9 mouse cellular contexts compared by ENCODE assay signal in the genomic region with DNA sequence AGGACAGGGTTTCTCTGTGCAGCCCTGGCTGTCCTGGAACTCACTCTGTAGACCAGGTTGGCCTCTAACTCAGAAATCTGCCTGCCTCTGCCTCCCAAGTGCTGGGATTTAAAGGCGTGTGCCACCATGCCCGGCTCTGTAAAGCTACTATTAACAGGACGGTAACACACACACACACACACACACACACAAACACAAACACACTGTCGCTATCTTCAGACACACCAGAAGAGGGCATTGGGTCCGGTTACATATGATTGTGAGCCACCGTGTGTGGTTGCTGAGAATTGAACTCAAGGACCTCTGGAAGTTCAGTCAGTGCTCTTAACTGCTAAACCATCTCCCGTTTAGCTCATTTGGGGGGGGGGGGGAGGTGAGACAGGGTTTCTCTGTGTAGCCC. TPM values are rescaled to one million over a fixed set of nuclear protein-coding genes. Genes with fewer than 3 reads are reported as not detected.
DNase-seq lines count a peak whose midpoint lies in the region; ATAC-seq and TF ChIP-seq lines count a peak whose summit lies in the region.
"Not testable (repeated sequence)": the region's sequence is repeated elsewhere in the genome, so short reads cannot be mapped to it uniquely, and the experiment has no call there.
"Had no signal": no experiment of that assay in that cellular context is flagged by ENCODE, and none has a peak within 500 bp of the region (broad histone marks: within the 10 kb centered on the region; RNA-seq: fewer than 3 reads in every experiment).

No protein-coding gene starts in this region.

- H3K27ac ChIP-seq in embryonic facial prominence, embryonic 11.5 days (replicated peaks; ENCODE audit: low read depth, low read length); forebrain, embryonic 16.5 days (ENCODE audit: low read length); limb, embryonic 14.5 days (replicated peaks; ENCODE audit: low read depth, low read length); lung, postnatal 0 days (ENCODE audit: low read length); neural tube, embryonic 12.5 days: not testable (repeated sequence)
- H3K27ac ChIP-seq in hindbrain, embryonic 10.5 days = peak overlapping the region; percentile 50; the same call in 1 of the 2 replicates
- 0 out of 2 replicates have a peak overlapping the region, but pooled peaks have one; percentile 5 for H3K27ac ChIP-seq in intestine, postnatal 0 days (ENCODE audit: low read depth, low read length)

- H3K4me3 ChIP-seq in E14TG2a.4 (replicated peaks; ENCODE audit: low read length) = peak overlapping the region; percentile 92
- peak overlapping the region; percentile 56; the same call in 1 of the 2 replicates for H3K4me3 ChIP-seq in embryonic facial prominence, embryonic 11.5 days (ENCODE audit: low read depth, low read length)
- H3K4me3 ChIP-seq in forebrain, embryonic 16.5 days (replicated peaks; ENCODE audit: low read length) = peak overlapping the region; percentile 76
- H3K4me3 ChIP-seq in hindbrain, embryonic 10.5 days = peak overlapping the region; percentile 59
- peak overlapping the region; percentile 58 for H3K4me3 ChIP-seq in intestine, postnatal 0 days (ENCODE audit: low read depth, low read length)
- peak overlapping the region; percentile 50 for H3K4me3 ChIP-seq in limb, embryonic 14.5 days (replicated peaks; ENCODE audit: low read length)
- H3K4me3 ChIP-seq in lung, postnatal 0 days (ENCODE audit: low read depth, low read length) = not testable (repeated sequence)
- H3K4me3 ChIP-seq in neural tube, embryonic 12.5 days = peak overlapping the region; percentile 56; the same call in 1 of the 2 replicates

- H3K4me1 ChIP-seq in E14TG2a.4 (replicated peaks; ENCODE audit: low read depth, low read length) = peaks cover 59% of the 10 kb centered on the region
- H3K4me1 ChIP-seq in embryonic facial prominence, embryonic 11.5 days (ENCODE audit: control insufficient read depth, insufficient read depth, low read length); forebrain, embryonic 16.5 days (replicated peaks; ENCODE audit: control insufficient read depth, insufficient read depth, low read length); intestine, postnatal 0 days (replicated peaks; ENCODE audit: control insufficient read depth, insufficient read depth, low read length); limb, embryonic 14.5 days (ENCODE audit: control insufficient read depth, insufficient read depth, low read length); lung, postnatal 0 days (ENCODE audit: insufficient read depth, low read depth, low read length): not testable (repeated sequence)
- H3K4me1 ChIP-seq in hindbrain, embryonic 10.5 days (replicated peaks) = peaks cover 21% of the 10 kb centered on the region
- peaks cover 12% of the 10 kb centered on the region for H3K4me1 ChIP-seq in neural tube, embryonic 12.5 days

- not testable (repeated sequence) for TF ChIP-seq POLR2A in limb, embryonic 14.5 days (IDR thresholded peaks at IDR 0.05; ENCODE audit: borderline replicate concordance, extremely low read depth, insufficient read depth, insufficient read length)

- not testable (repeated sequence) for ATAC-seq in embryonic facial prominence, embryonic 11.5 days (replicated peaks; ENCODE audit: insufficient number of reproducible peaks, low FRiP score, low TSS enrichment, low read depth); intestine, postnatal 0 days; lung, postnatal 0 days
- ATAC-seq in forebrain, embryonic 16.5 days = peak; percentile 1
- ATAC-seq in limb, embryonic 14.5 days (ENCODE audit: low FRiP score, low read depth) = peak; percentile 1; the same call in 1 of the 2 replicates
- peak; percentile 48; the same call in 1 of the 2 replicates for ATAC-seq in neural tube, embryonic 12.5 days (ENCODE audit: low FRiP score, low read depth)

- DNase-seq in embryonic facial prominence, embryonic 11.5 days (ENCODE audit: low spot score); hindbrain, embryonic 10.5 days (ENCODE audit: low spot score); limb, embryonic 14.5 days (ENCODE audit: low spot score); lung, postnatal 0 days (ENCODE audit: low spot score): not testable (repeated sequence)

- H3K27me3 ChIP-seq in E14TG2a.4 (ENCODE audit: insufficient read depth, low read length); embryonic facial prominence, embryonic 11.5 days (ENCODE audit: control insufficient read depth, insufficient read depth, low read length); forebrain, embryonic 16.5 days (replicated peaks; ENCODE audit: control insufficient read depth, insufficient read depth, low read length); hindbrain, embryonic 10.5 days (ENCODE audit: insufficient read depth, poor library complexity, severe bottlenecking); intestine, postnatal 0 days (replicated peaks; ENCODE audit: control insufficient read depth, insufficient read depth, low read length); limb, embryonic 14.5 days (ENCODE audit: control insufficient read depth, insufficient read depth, low read length); lung, postnatal 0 days (replicated peaks; ENCODE audit: insufficient read depth, low read length); neural tube, embryonic 12.5 days (replicated peaks): not testable (repeated sequence)

- not testable (repeated sequence) for TF ChIP-seq EP300 in lung, postnatal 0 days (IDR thresholded peaks at IDR 0.05)

- TF ChIP-seq CTCF in E14TG2a.4 (conservative IDR thresholded peaks at IDR 0.05; ENCODE audit: low read length); intestine, postnatal 0 days (IDR thresholded peaks at IDR 0.05; ENCODE audit: low read depth); lung, postnatal 0 days (IDR thresholded peaks at IDR 0.05): not testable (repeated sequence)

- not testable (repeated sequence) for H3K9me3 ChIP-seq in E14TG2a.4 (ENCODE audit: low read length); embryonic facial prominence, embryonic 11.5 days (replicated peaks; ENCODE audit: control insufficient read depth, low read length); forebrain, embryonic 16.5 days (ENCODE audit: control insufficient read depth, low read length); hindbrain, embryonic 10.5 days; intestine, postnatal 0 days (ENCODE audit: control insufficient read depth); limb, embryonic 14.5 days (ENCODE audit: control insufficient read depth, low read length); lung, postnatal 0 days (ENCODE audit: low read length); neural tube, embryonic 12.5 days

- H3K36me3 ChIP-seq in E14TG2a.4 (ENCODE audit: insufficient read depth, low read length) = peaks cover 36% of the 10 kb centered on the region
- H3K36me3 ChIP-seq in embryonic facial prominence, embryonic 11.5 days (replicated peaks; ENCODE audit: control insufficient read depth, insufficient read depth, low read depth, low read length); forebrain, embryonic 16.5 days (ENCODE audit: control insufficient read depth, insufficient read depth); lung, postnatal 0 days (ENCODE audit: insufficient read depth, low read length): not testable (repeated sequence)
- peaks cover 25% of the 10 kb centered on the region for H3K36me3 ChIP-seq in hindbrain, embryonic 10.5 days
- peaks cover 20% of the 10 kb centered on the region; the same call in 1 of the 2 replicates for H3K36me3 ChIP-seq in intestine, postnatal 0 days (ENCODE audit: control insufficient read depth, insufficient read depth)
- peaks cover 25% of the 10 kb centered on the region for H3K36me3 ChIP-seq in limb, embryonic 14.5 days (ENCODE audit: control insufficient read depth, insufficient read depth, low read length)
- peaks cover 15% of the 10 kb centered on the region; the same call in 1 of the 2 replicates for H3K36me3 ChIP-seq in neural tube, embryonic 12.5 days

- H3K9ac ChIP-seq in embryonic facial prominence, embryonic 11.5 days (replicated peaks; ENCODE audit: low read length); forebrain, embryonic 16.5 days (replicated peaks; ENCODE audit: low read depth, low read length); intestine, postnatal 0 days (ENCODE audit: low read depth, low read length); limb, embryonic 14.5 days (ENCODE audit: low read depth, low read length, severe bottlenecking); lung, postnatal 0 days (replicated peaks; ENCODE audit: low read depth); neural tube, embryonic 12.5 days: not testable (repeated sequence)

- H3K4me2 ChIP-seq in embryonic facial prominence, embryonic 11.5 days (ENCODE audit: low read depth, low read length) = not testable (repeated sequence)
- peak overlapping the region; percentile 90 for H3K4me2 ChIP-seq in forebrain, embryonic 16.5 days (ENCODE audit: low read length)
- H3K4me2 ChIP-seq in intestine, postnatal 0 days (replicated peaks; ENCODE audit: low read depth) = peak overlapping the region; percentile 87
- peak overlapping the region; percentile 63 for H3K4me2 ChIP-seq in limb, embryonic 14.5 days (replicated peaks; ENCODE audit: low read depth, low read length, severe bottlenecking)
- peak overlapping the region; percentile 76; the same call in 1 of the 2 replicates for H3K4me2 ChIP-seq in lung, postnatal 0 days (replicated peaks; ENCODE audit: low read depth, low read length)
- H3K4me2 ChIP-seq in neural tube, embryonic 12.5 days (replicated peaks) = peak overlapping the region; percentile 72

- 70% methylated on average over 7 of the region's 7 CpGs for WGBS in embryonic facial prominence, embryonic 11.5 days
- WGBS in forebrain, embryonic 16.5 days = 75% methylated on average over 7 of the region's 7 CpGs
- 64% methylated on average over 7 of the region's 7 CpGs for WGBS in hindbrain, embryonic 10.5 days
- WGBS in intestine, postnatal 0 days = 65% methylated on average over 7 of the region's 7 CpGs
- 72% methylated on average over 7 of the region's 7 CpGs for WGBS in limb, embryonic 14.5 days
- WGBS in lung, postnatal 0 days = 65% methylated on average over 7 of the region's 7 CpGs
- WGBS in neural tube, embryonic 12.5 days = 66% methylated on average over 7 of the region's 7 CpGs

RNA-seq across cellular contexts. Expression of a gene that starts 0.5 kb away (rescaled TPM):
- polyA plus RNA-seq in embryonic facial prominence, embryonic 11.5 days (2014; fragmentation: Nextera tagmentation; extraction: Ambion mirVana) = 64.5 and 67.4 TPM in 2 replicates
- polyA plus RNA-seq in forebrain, embryonic 16.5 days (2015; fragmentation: Nextera tagmentation; extraction: Ambion mirVana) = 63.9 and 74.4 TPM in 2 replicates
- polyA plus RNA-seq in hindbrain, embryonic 10.5 days (2016; fragmentation: Nextera tagmentation; extraction: Ambion mirVana) = 49.7 and 54.7 TPM in 2 replicates
- polyA plus RNA-seq in intestine, postnatal 0 days (2015; fragmentation: Nextera tagmentation; extraction: Ambion mirVana) = 194 and 219 TPM in 2 replicates
- polyA plus RNA-seq in limb, embryonic 14.5 days (2012; rRNA removed) = 242 and 335 TPM in 2 replicates
- 244 and 256 TPM in 2 replicates for polyA plus RNA-seq in limb, embryonic 14.5 days (2014; fragmentation: Nextera tagmentation; extraction: Ambion mirVana)
- 134 TPM in 2 replicates for polyA plus RNA-seq in lung, postnatal 0 days (2015; fragmentation: Nextera tagmentation; extraction: Ambion mirVana)
- 55.2 and 57.5 TPM in 2 replicates for polyA plus RNA-seq in neural tube, embryonic 12.5 days (2016; fragmentation: Nextera tagmentation; extraction: Ambion mirVana)

RNA-seq across cellular contexts. Expression of a gene that starts 0.6 kb away (rescaled TPM):
- not detected in 2 replicates for polyA plus RNA-seq in embryonic facial prominence, embryonic 11.5 days (2014; fragmentation: Nextera tagmentation; extraction: Ambion mirVana)
- not detected in 2 replicates for polyA plus RNA-seq in forebrain, embryonic 16.5 days (2015; fragmentation: Nextera tagmentation; extraction: Ambion mirVana)
- polyA plus RNA-seq in hindbrain, embryonic 10.5 days (2016; fragmentation: Nextera tagmentation; extraction: Ambion mirVana) = not detected in 2 replicates
- not detected in 2 replicates for polyA plus RNA-seq in intestine, postnatal 0 days (2015; fragmentation: Nextera tagmentation; extraction: Ambion mirVana)
- not detected in 2 replicates for polyA plus RNA-seq in limb, embryonic 14.5 days (2012; rRNA removed)
- polyA plus RNA-seq in limb, embryonic 14.5 days (2014; fragmentation: Nextera tagmentation; extraction: Ambion mirVana) = not detected in 2 replicates
- not detected in 2 replicates for polyA plus RNA-seq in lung, postnatal 0 days (2015; fragmentation: Nextera tagmentation; extraction: Ambion mirVana)
- polyA plus RNA-seq in neural tube, embryonic 12.5 days (2016; fragmentation: Nextera tagmentation; extraction: Ambion mirVana) = not detected in 2 replicates
- polyA plus RNA-seq: liver, adult 2 months had no signal

RNA-seq across cellular contexts. Expression of a gene that starts 5.1 kb away (rescaled TPM):
- polyA plus RNA-seq in embryonic facial prominence, embryonic 11.5 days (2014; fragmentation: Nextera tagmentation; extraction: Ambion mirVana) = 0.22 and 0.28 TPM in 2 replicates
- polyA plus RNA-seq in forebrain, embryonic 16.5 days (2015; fragmentation: Nextera tagmentation; extraction: Ambion mirVana) = 0.87 and 1.3 TPM in 2 replicates
- polyA plus RNA-seq in hindbrain, embryonic 10.5 days (2016; fragmentation: Nextera tagmentation; extraction: Ambion mirVana) = 0.51 and 1.1 TPM in 2 replicates
- 2.4 and 2.9 TPM in 2 replicates for polyA plus RNA-seq in intestine, postnatal 0 days (2015; fragmentation: Nextera tagmentation; extraction: Ambion mirVana)
- 6.9 and 9.6 TPM in 2 replicates for polyA plus RNA-seq in limb, embryonic 14.5 days (2012; rRNA removed)
- 1.3 and 2.0 TPM in 2 replicates for polyA plus RNA-seq in limb, embryonic 14.5 days (2014; fragmentation: Nextera tagmentation; extraction: Ambion mirVana)
- polyA plus RNA-seq in lung, postnatal 0 days (2015; fragmentation: Nextera tagmentation; extraction: Ambion mirVana) = 0.56 and 0.76 TPM in 2 replicates
- polyA plus RNA-seq in neural tube, embryonic 12.5 days (2016; fragmentation: Nextera tagmentation; extraction: Ambion mirVana) = 0.98 and 1.1 TPM in 2 replicates

RNA-seq across cellular contexts. Expression of a gene that starts 8.0 kb away (rescaled TPM):
- 99.1 and 116 TPM in 2 replicates for polyA plus RNA-seq in embryonic facial prominence, embryonic 11.5 days (2014; fragmentation: Nextera tagmentation; extraction: Ambion mirVana)
- 79.4 and 81.7 TPM in 2 replicates for polyA plus RNA-seq in forebrain, embryonic 16.5 days (2015; fragmentation: Nextera tagmentation; extraction: Ambion mirVana)
- 115 and 123 TPM in 2 replicates for polyA plus RNA-seq in hindbrain, embryonic 10.5 days (2016; fragmentation: Nextera tagmentation; extraction: Ambion mirVana)
- polyA plus RNA-seq in intestine, postnatal 0 days (2015; fragmentation: Nextera tagmentation; extraction: Ambion mirVana) = 94.0 and 94.2 TPM in 2 replicates
- 67.0 and 94.6 TPM in 2 replicates for polyA plus RNA-seq in limb, embryonic 14.5 days (2012; rRNA removed)
- 116 and 122 TPM in 2 replicates for polyA plus RNA-seq in limb, embryonic 14.5 days (2014; fragmentation: Nextera tagmentation; extraction: Ambion mirVana)
- polyA plus RNA-seq in lung, postnatal 0 days (2015; fragmentation: Nextera tagmentation; extraction: Ambion mirVana) = 74.4 and 81.2 TPM in 2 replicates
- 74.1 and 79.1 TPM in 2 replicates for polyA plus RNA-seq in neural tube, embryonic 12.5 days (2016; fragmentation: Nextera tagmentation; extraction: Ambion mirVana)

RNA-seq across cellular contexts. Expression of a gene that starts 16.4 kb away (rescaled TPM):
- 49.5 and 55.2 TPM in 2 replicates for polyA plus RNA-seq in embryonic facial prominence, embryonic 11.5 days (2014; fragmentation: Nextera tagmentation; extraction: Ambion mirVana)
- 53.3 and 55.4 TPM in 2 replicates for polyA plus RNA-seq in forebrain, embryonic 16.5 days (2015; fragmentation: Nextera tagmentation; extraction: Ambion mirVana)
- polyA plus RNA-seq in hindbrain, embryonic 10.5 days (2016; fragmentation: Nextera tagmentation; extraction: Ambion mirVana) = 50.4 TPM in 2 replicates
- polyA plus RNA-seq in intestine, postnatal 0 days (2015; fragmentation: Nextera tagmentation; extraction: Ambion mirVana) = 17.4 and 18.0 TPM in 2 replicates
- 35.2 and 43.4 TPM in 2 replicates for polyA plus RNA-seq in limb, embryonic 14.5 days (2012; rRNA removed)
- 39.1 and 45.4 TPM in 2 replicates for polyA plus RNA-seq in limb, embryonic 14.5 days (2014; fragmentation: Nextera tagmentation; extraction: Ambion mirVana)
- polyA plus RNA-seq in lung, postnatal 0 days (2015; fragmentation: Nextera tagmentation; extraction: Ambion mirVana) = 21.1 TPM in 2 replicates
- polyA plus RNA-seq in neural tube, embryonic 12.5 days (2016; fragmentation: Nextera tagmentation; extraction: Ambion mirVana) = 50.9 and 51.0 TPM in 2 replicates
